Comparison of ENCODE assay signal across 8 mouse cellular contexts in the genomic region with DNA sequence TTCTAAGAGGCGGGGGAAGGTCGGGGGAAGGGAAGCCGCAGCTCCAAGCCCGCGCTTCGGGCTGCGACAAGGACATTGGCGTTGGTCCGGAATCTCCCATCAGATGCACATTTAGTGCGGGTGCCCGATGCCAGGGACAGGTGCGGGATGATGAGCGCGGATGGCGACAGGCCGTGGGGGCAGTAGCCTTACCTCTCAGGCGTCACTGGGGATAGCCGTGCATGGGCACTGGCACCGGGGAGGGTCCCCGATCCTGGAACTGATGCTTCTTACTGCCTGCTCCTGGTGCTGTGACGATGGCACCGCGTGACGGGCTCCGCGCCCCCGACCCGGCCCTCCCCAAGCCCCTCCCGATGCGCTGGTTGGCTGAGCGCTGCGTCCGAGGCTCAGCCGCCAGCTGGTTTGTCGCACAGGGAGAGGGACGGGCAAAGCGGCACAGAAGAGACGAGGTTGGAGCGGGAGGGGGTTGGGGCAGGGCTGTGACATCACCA. TPM values are rescaled to one million over a fixed set of nuclear protein-coding genes. Genes with fewer than 3 reads are reported as not detected.
DNase-seq lines count a peak whose midpoint lies in the region; ATAC-seq and TF ChIP-seq lines count a peak whose summit lies in the region.

Gene Kif1a, minus strand, starts transcription at position 381 of the 491 bp plus-strand sequence.

- H3K36me3 ChIP-seq in C2C12 (ENCODE audit: control insufficient read depth, insufficient read depth) = no peaks in the 10 kb centered on the region
- no peaks in the 10 kb centered on the region for H3K36me3 ChIP-seq in embryonic facial prominence, embryonic 12.5 days
- H3K36me3 ChIP-seq in midbrain, embryonic 15.5 days (replicated peaks) = no peaks in the 10 kb centered on the region

- H3K79me3 ChIP-seq in C2C12 (ENCODE audit: low read depth) = no peaks in the 10 kb centered on the region

- H3K4me2 ChIP-seq in embryonic facial prominence, embryonic 12.5 days (replicated peaks) = peak within 1 kb of the TSS; percentile 94
- H3K4me2 ChIP-seq in midbrain, embryonic 15.5 days = peak within 1 kb of the TSS; percentile 65

- H3ac ChIP-seq in C2C12 (ENCODE audit: control insufficient read depth, insufficient read length, low read depth) = peak within 1 kb of the TSS; percentile 62

- intact Hi-C loops in heart, postnatal 14 days (cut with DNase I) = no loop called here
- intact Hi-C loops in left cerebral cortex, adult 2 months (cut with DNase I) = loop anchor here (1.0 to 2.0 kb wide), 2 partner anchors 14 to 17 kb away; no protein-coding TSS in a partner anchor

- no peak within 1 kb of the TSS for H3K27ac ChIP-seq in embryonic facial prominence, embryonic 12.5 days
- peak within 1 kb of the TSS; percentile 98 for H3K27ac ChIP-seq in left cerebral cortex, adult 2 months
- peak within 1 kb of the TSS; percentile 96 for H3K27ac ChIP-seq in midbrain, embryonic 15.5 days

- peak; percentile 66 for DNase-seq in adrenal gland, postnatal 10 days
- peak; percentile 38 to 39 for DNase-seq in heart, postnatal 14 days
- DNase-seq in left cerebral cortex, adult 2 months (ENCODE audit: extremely low spot score in 1 of 2, low spot score in 2 of 2) = peak; percentile 91 to 94
- no peak for DNase-seq in thymus, postnatal 10 days (ENCODE audit: low spot score in 2 of 2)
- DNase-seq in spleen, postnatal 4 days (ENCODE audit: low spot score in 2 of 2) = no peak

- no peak for TF ChIP-seq CTCF in C2C12 (IDR thresholded peaks at IDR 0.05; ENCODE audit: control insufficient read depth, insufficient read depth, insufficient read length)
- TF ChIP-seq CTCF in left cerebral cortex, adult 2 months (IDR thresholded peaks at IDR 0.05) = no peak

- peak within 1 kb of the TSS; percentile 64 for H3K9ac ChIP-seq in embryonic facial prominence, embryonic 12.5 days
- peak within 1 kb of the TSS; percentile 87 for H3K9ac ChIP-seq in midbrain, embryonic 15.5 days

- H3K27me3 ChIP-seq in C2C12 (ENCODE audit: control insufficient read depth, insufficient read depth, insufficient read length) = peaks cover 42% of the 10 kb centered on the region
- H3K27me3 ChIP-seq in embryonic facial prominence, embryonic 12.5 days = peaks cover 54% of the 10 kb centered on the region
- H3K27me3 ChIP-seq in midbrain, embryonic 15.5 days (replicated peaks) = no peaks in the 10 kb centered on the region

- ATAC-seq in embryonic facial prominence, embryonic 12.5 days (ENCODE audit: insufficient number of reproducible peaks, insufficient read depth, low FRiP score, low TSS enrichment) = peak; percentile 76
- peak; percentile 93 for ATAC-seq in midbrain, embryonic 15.5 days (replicated peaks)

- under 1% methylated on average over 37 of the region's 39 CpGs for WGBS in embryonic facial prominence, embryonic 12.5 days
- under 1% methylated on average over 39 of the region's 39 CpGs for WGBS in midbrain, embryonic 15.5 days

- H3K9me3 ChIP-seq in embryonic facial prominence, embryonic 12.5 days = no peaks in the 10 kb centered on the region
- no peaks in the 10 kb centered on the region for H3K9me3 ChIP-seq in midbrain, embryonic 15.5 days

- peaks cover 12% of the 10 kb centered on the region for H3K4me1 ChIP-seq in embryonic facial prominence, embryonic 12.5 days
- H3K4me1 ChIP-seq in midbrain, embryonic 15.5 days = peaks cover 42% of the 10 kb centered on the region

- no peak within 1 kb of the TSS for H3K4me3 ChIP-seq in C2C12 (ENCODE audit: insufficient read depth, poor library complexity, severe bottlenecking)
- peak within 1 kb of the TSS; percentile 58 for H3K4me3 ChIP-seq in embryonic facial prominence, embryonic 12.5 days
- H3K4me3 ChIP-seq in left cerebral cortex, adult 2 months = peak within 1 kb of the TSS; percentile 89
- peak within 1 kb of the TSS; percentile 88 for H3K4me3 ChIP-seq in midbrain, embryonic 15.5 days

- H3K79me2 ChIP-seq in C2C12 (ENCODE audit: control insufficient read depth, insufficient read depth) = no peaks in the 10 kb centered on the region

TF ChIP-seq in C2C12, 6 proteins besides CTCF, POLR2A, EP300 and RAD21:
- TF ChIP-seq MAX (IDR thresholded peaks at IDR 0.05) (no peak), FOSL1 (IDR thresholded peaks at IDR 0.05; ENCODE audit: insufficient read depth, low read length, poor library complexity, severe bottlenecking) (no peak), MYOD1 (IDR thresholded peaks at IDR 0.05; ENCODE audit: control insufficient read depth, insufficient read length, low read depth) (no peak), USF1 (IDR thresholded peaks at IDR 0.05; ENCODE audit: low read depth) (no peak), CEBPB (IDR thresholded peaks at IDR 0.05; ENCODE audit: low read depth) (no peak), MYOG (IDR thresholded peaks at IDR 0.05; ENCODE audit: control insufficient read depth, extremely low read depth, insufficient read length) (no peak)

RNA-seq across cellular contexts. Expression of gene Kif1a, which starts in this region (rescaled TPM):
- polyA plus RNA-seq in C2C12 (2012; fragmentation: generic; extraction: Trizol) = 3.4 TPM
- 10 to 100 TPM; 15.6 to 29.2 TPM for total RNA-seq in adrenal gland, postnatal 10 days (2021)
- polyA plus RNA-seq in embryonic facial prominence, embryonic 12.5 days (2016; fragmentation: Nextera tagmentation; extraction: Ambion mirVana) = 31.4 and 34.4 TPM in 2 replicates
- 1 to 10 TPM; 1.7 to 2.6 TPM for total RNA-seq in heart, postnatal 14 days (2021)
- total RNA-seq in left cerebral cortex, adult 2 months (2021) = 100 to 1,000 TPM; 730 to 772 TPM
- polyA plus RNA-seq in midbrain, embryonic 15.5 days (2015; fragmentation: Nextera tagmentation; extraction: Ambion mirVana) = 498 and 502 TPM in 2 replicates

Comparison
In these comparisons a context has a peak if more than half of its experiments do, and no peak if none do; other contexts are left out.
1. RNA of gene Kif1a (total RNA-seq): 730 to 772 TPM in left cerebral cortex, adult 2 months; 15.6 to 29.2 TPM in adrenal gland, postnatal 10 days and 1.7 to 2.6 TPM in heart, postnatal 14 days; every median in the first group is over 10 times any median in the second.
2. RNA of gene Kif1a (polyA plus RNA-seq): 498 to 502 TPM in midbrain, embryonic 15.5 days; 31.4 to 34.4 TPM in embryonic facial prominence, embryonic 12.5 days and 3.4 TPM in C2C12 (single experiment); every median in the first group is over 10 times any median in the second.
3. DNase-seq: peak in adrenal gland, postnatal 10 days (single experiment), heart, postnatal 14 days (2 of 2) and left cerebral cortex, adult 2 months (2 of 2); none in thymus, postnatal 10 days (0 of 2) and spleen, postnatal 4 days (0 of 2).